Mouse (Mus musculus) brain, adult 2 months (tissue): Measurements from ENCODE around the gene Ces4a.
"Not testable (repeated sequence)": the region's sequence is repeated elsewhere in the genome, so short reads cannot be mapped to it uniquely, and the experiment has no call there.

Experiments used
- DNase-seq: peaks from one replicate; pipeline ENCODE4 v3.0.0; 2011; ENCODE audit warnings: low read depth, low spot score

Gene Ces4a

GRCm38 (mm10) chr8:105170041-105170380 is 38.4 kb downstream of the Ces4a start:
- DNase-seq, result no peak

- peak; percentile 96 for DNase-seq
Measured at GRCm38 (mm10) chr8:105170381-105171115, 38.9 kb downstream of the Ces4a start, which contains the start of gene Cbfb. Cbfb (plus strand) TSS chr8:105170674.

GRCm38 (mm10) chr8:105171116-105172002 is 39.8 kb downstream of the Ces4a start:
- peak; percentile 60 for DNase-seq

- DNase-seq, result no peak
Measured at GRCm38 (mm10) chr8:105172003-105172362, 40.4 kb downstream of the Ces4a start.

GRCm38 (mm10) chr8:105175287-105175686 is 43.7 kb downstream of the Ces4a start:
- DNase-seq, result not testable (repeated sequence)

GRCm38 (mm10) chr8:105178211-105178800 is 46.7 kb downstream of the Ces4a start:
- DNase-seq, result no peak

GRCm38 (mm10) chr8:105182201-105182600 is 50.6 kb downstream of the Ces4a start:
- DNase-seq, result no peak

GRCm38 (mm10) chr8:105186467-105187005 is 54.9 kb downstream of the Ces4a start:
- DNase-seq, result peak; percentile 68

- peak; percentile 35 for DNase-seq
Measured at GRCm38 (mm10) chr8:105192182-105192581, 60.6 kb downstream of the Ces4a start.
